Mouse (Mus musculus) left cerebral cortex, postnatal 36 days (tissue): ENCODE results near the gene E330021D16Rik. TPM values are rescaled to one million over a fixed set of nuclear protein-coding genes. Genes with fewer than 3 reads are reported as not detected.

ENCODE experiments used
- DNase-seq, 2 experiments: peaks; one replicate each; pipeline ENCODE4 v3.0.0; 2021 to 2022; ENCODE audit warnings: low spot score in 2 of 2, mixed read lengths in 1 of 2
- intact Hi-C: fragments of 180-260 bp; cut with DNase I; formaldehyde crosslinking; loops from one replicate; pipeline ENCODE4 v1.15.1; 2025
- total RNA-seq, 2 experiments: library from RNA; stranded (reverse); gene quantifications; 2 replicates each; pipeline ENCODE4 v1.2.3; 2021

The E330021D16Rik gene
- total RNA-seq, 2 experiments from 2014 or later = not detected

DNA sequence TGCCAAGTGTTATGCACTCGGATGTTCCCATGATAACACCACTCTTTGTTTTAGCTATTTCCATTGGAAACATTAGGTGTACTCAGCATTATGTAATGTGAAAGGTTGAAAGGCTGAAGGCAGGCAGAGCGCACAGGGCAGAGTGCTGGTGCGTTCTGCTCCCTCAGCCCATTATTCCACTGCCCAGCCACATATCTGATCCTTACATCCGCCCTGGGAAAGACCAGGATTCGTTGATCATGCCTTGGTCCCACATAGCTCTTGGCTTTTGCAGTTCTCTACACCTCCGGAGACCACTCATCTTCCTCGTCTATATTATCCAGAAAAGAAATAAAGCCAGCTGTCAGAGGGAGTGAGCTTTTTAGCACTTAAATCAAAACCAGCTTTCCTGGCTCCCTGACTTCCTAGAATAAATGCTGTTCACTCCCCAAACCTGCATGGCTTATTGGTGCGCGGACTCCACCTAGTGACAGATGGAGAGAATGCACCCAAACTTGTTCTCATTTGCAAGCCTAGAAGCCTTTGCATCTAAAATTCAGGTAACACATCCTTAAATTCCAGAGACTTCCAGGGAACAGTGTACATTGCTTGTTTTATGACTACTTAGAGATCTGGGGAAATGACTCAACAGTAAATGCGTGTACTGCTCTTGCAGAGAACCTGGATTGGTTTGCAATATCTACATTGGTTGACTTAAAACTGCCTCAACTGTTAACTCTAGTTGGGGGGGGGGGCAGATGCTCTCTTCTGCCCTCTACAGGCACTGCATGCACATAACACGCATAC is 61.8 kb downstream of the E330021D16Rik start:
- intact Hi-C loops = loop anchor here (2.0 to 10.0 kb wide), 5 partner anchors 181 to 939 kb away; partner anchors contain the start of gene Grin2b
- peak; percentile 89 to 92 for DNase-seq

Other genes starting within 250 kb of the E330021D16Rik start
- 100 to 1,000 TPM; 248 to 335 TPM for gene Grin2b, start 242.1 kb downstream of the E330021D16Rik start, total RNA-seq
- not detected for gene Gm8994, start 88.0 kb downstream of the E330021D16Rik start, total RNA-seq
- 100 to 1,000 TPM; 102 to 125 TPM for gene Atf7ip, start 90.6 kb upstream of the E330021D16Rik start, total RNA-seq
- gene Plbd1, start 246.4 kb upstream of the E330021D16Rik start, total RNA-seq = not detected